Mouse (Mus musculus) embryo, embryonic 10.5 days (tissue): ENCODE measurements around the gene Otud4.

Experiments used
- DNase-seq: peaks from one replicate; pipeline ENCODE4 v3.0.0-alpha.2; 2015; ENCODE audit warnings: low spot score

The Otud4 gene

DNA sequence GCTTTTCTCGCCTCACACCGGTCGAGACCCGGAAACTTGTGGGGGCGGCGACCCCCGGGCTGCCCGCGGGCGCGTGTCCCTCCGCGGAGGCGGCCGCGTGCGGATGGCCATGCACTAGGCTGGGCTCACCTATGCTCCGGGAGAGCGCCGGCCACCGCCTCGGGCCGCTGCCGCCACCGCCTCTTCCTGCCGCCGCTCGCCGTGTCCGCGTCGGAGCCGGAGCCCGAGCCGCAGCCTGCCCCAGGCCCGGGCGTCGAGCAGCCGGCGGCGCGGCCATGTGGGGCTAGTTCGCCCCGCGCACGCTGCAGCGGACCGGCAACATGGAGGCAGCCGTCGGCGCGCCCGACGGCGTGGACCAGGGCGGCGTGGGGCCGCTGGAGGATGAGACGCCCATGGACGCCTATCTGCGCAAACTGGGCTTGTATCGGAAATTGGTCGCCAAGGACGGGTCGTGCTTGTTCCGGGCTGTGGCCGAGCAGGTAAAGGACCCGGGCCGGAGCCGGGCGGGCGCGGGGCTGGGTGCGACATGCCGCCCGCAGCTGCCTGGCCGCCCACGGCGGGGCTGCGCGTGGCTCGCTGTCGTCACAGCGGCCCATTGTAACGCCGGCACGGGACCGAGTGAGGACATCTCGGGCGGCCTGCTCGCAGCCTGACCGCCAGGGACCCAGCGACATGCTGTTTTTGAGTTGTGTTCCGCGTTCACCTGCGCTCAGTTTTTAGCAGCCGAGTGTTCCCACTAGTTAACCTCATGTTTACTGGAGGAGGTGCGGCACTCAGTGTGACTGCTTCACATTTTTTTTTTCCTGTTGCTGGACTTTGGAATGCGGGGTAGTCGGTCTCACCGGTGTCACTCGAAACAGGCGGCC, at the start of gene Otud4:
Otud4 (plus strand) TSS at position 33 of the 866 bp plus-strand sequence.
- peak; percentile 68 for DNase-seq

DNA sequence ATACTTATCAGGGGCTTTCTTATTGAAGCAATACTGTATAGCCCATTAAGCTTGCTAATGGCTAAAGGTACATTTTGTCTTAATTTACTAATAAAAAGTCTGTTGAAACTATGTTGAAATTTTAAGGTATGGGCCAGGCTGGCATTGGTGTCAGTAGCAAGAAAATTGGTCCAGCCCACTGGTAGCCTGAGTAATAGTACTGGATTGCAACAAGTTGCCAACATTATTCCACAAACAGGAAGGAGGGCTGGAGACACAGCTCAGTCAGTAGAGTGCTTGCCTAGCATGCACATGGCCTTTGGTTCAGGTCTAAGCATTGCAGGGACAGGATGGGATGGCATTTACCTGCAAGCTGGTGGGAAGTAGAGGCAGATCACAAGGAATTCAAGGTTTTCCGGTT, 38.5 kb upstream of the Otud4 start:
- no peak for DNase-seq

- peak; percentile 77 for DNase-seq
Observed at GRCm38 (mm10) chr8:79603204-79603603, 36.2 kb upstream of the Otud4 start.

- peak; percentile 37 for DNase-seq
Observed at GRCm38 (mm10) chr8:79606225-79606624, 33.2 kb upstream of the Otud4 start.

DNA sequence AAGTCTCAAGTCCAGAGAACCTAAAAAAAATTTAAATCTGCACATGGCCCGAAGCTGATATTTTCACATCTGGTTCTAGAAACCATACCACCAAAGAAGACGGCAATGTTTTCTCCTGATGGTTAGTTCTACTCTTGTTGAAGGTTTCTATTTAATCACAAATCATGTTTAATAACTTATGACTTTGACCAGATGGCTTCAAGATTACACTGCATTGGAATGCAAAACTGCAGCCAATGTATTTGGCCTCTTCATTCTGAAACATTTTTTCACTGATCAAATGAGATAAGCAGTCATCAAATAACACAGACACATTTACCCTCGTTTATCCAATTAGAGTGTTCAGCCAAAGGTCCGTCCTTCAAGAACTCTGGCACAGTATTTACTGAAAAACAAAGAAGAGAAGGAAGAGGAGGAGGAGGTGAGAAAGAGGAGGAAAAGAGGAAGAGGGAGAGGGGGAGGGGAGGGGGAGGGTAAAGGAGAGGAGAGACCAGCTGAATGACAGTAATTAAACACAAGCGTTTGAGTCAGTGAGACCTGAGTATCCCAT, 32.6 kb upstream of the Otud4 start:
- DNase-seq, result no peak

DNA sequence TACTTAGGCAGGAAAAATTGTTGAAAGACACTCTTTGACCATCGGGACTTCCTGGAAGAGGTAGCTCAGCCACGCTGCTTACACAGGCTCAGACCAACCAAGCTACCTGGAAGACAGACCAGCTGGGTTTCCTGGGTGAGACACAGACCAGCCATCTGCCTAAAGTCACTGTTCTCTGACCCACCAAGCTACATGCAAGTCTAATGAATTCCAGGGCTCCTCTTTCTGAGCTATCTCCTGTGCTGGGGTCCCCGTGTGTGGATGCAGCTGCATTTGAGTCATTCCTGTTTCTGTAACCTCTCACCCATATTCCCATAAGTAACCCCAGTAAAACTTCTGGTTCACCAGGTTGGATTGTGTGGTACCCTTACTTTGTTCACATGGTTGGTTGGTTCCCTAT, 30.7 kb upstream of the Otud4 start:
- DNase-seq, result no peak

DNA sequence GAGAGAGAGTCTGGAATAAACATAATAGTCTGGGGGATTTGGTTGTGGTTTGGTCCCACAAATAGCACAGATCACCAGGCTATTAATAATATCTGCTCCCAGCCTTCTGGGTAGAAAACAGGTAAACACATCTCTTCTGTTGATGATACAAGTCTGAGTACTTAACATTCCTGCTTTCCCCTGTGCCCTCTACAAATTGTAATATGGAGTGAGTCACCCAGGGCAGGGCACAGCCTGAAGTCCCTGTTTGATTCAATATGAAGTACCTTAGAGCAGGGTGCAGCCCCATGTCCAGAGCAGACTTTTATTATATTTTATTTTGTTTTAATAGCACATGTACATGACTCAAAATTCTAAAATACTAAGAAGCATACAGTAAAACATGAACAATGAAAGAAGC, 29.1 kb upstream of the Otud4 start:
- no peak for DNase-seq

DNA sequence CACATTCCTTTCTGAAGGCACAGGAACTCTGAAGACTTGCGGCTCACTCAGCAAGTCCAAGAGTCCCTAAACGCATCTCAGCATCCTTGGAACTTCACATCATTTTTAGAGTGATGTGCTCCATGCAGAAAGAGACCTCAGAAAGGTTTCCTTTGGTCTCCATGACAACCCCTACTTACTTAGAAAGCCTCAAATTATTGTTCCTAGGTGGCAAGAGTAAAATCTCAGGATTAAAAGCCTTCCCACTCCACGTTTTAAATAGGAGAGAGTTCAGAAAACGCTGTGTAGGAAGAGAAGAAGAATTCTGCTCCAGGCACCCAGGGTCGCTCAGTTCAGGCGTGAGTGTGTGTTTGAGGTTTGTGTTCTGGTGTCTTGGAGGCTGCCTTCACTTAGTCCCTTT, 27.1 kb upstream of the Otud4 start:
- DNase-seq, result no peak

- no peak for DNase-seq
Observed at GRCm38 (mm10) chr8:79612965-79613364, 26.5 kb upstream of the Otud4 start.

GRCm38 (mm10) chr8:79615741-79616350, 23.6 kb upstream of the Otud4 start:
- DNase-seq, result no peak

- no peak for DNase-seq
Observed at GRCm38 (mm10) chr8:79618906-79619305, 20.5 kb upstream of the Otud4 start.

- DNase-seq, result no peak
Observed at GRCm38 (mm10) chr8:79619353-79619752, 20.1 kb upstream of the Otud4 start.

- DNase-seq, result peak; percentile 27
Observed at GRCm38 (mm10) chr8:79620000-79620399, 19.4 kb upstream of the Otud4 start.

- DNase-seq, result peak; percentile 53
Observed at GRCm38 (mm10) chr8:79620489-79621276, 18.7 kb upstream of the Otud4 start.

- DNase-seq, result no peak
Observed at GRCm38 (mm10) chr8:79622346-79622745, 17.1 kb upstream of the Otud4 start.

GRCm38 (mm10) chr8:79623351-79623750, 16.1 kb upstream of the Otud4 start:
- no peak for DNase-seq

- no peak for DNase-seq
Observed at GRCm38 (mm10) chr8:79624416-79624815, 15.0 kb upstream of the Otud4 start.

DNA sequence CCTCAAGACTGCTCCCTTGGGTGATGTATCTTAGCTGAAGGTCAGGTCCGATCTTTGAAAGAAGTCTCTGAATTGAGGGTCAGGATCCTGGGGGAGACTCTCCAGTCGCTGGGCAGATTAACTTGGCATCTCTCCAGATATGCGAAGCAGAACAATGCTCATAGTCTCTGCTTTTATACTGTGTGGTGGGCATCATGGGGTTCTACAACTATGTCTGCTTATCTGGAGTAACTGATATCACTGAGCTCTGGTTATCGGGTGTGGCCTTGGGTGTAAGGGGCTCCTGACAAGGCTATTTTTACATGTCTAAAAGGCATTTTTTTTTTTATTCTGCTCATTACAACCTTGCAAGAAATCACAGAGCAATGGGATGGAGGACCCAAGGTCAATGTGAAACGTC, 13.2 kb upstream of the Otud4 start:
- no peak for DNase-seq

- no peak for DNase-seq
Observed at GRCm38 (mm10) chr8:79635491-79635890, 3.9 kb upstream of the Otud4 start.

- DNase-seq, result no peak
Observed at GRCm38 (mm10) chr8:79636151-79636550, 3.3 kb upstream of the Otud4 start.

GRCm38 (mm10) chr8:79637237-79637636, 2.2 kb upstream of the Otud4 start:
- no peak for DNase-seq

- DNase-seq, result peak; percentile 5
Observed at GRCm38 (mm10) chr8:79638001-79638706, 1.3 kb upstream of the Otud4 start.
